Mouse (Mus musculus) A20 (cell line): ENCODE measurements around the gene Gm10471.
"Not testable (repeated sequence)": the region's sequence is repeated elsewhere in the genome, so short reads cannot be mapped to it uniquely, and the experiment has no call there.

Experiments
- DNase-seq: peaks from one replicate; pipeline ENCODE4 v3.0.0-alpha.2; 2011; ENCODE audit warnings: low read depth, low spot score

Gene Gm10471

GRCm38 (mm10) chr5:26089191-26089590 is at the start of gene Gm10471:
Gene Gm10471 (minus strand): TSS chr5:26089291.
- not testable (repeated sequence) for DNase-seq

GRCm38 (mm10) chr5:26121321-26121720 is 32.2 kb upstream of the Gm10471 start, which contains the start of gene Gm10220:
Gene Gm10220 (minus strand): TSS chr5:26121421.
- DNase-seq: not testable (repeated sequence)

- not testable (repeated sequence) for DNase-seq
Observed at GRCm38 (mm10) chr5:26105262-26105661, 16.2 kb upstream of the Gm10471 start, which contains the start of gene 5031410I06Rik. Gene 5031410I06Rik (minus strand): TSS chr5:26105362.

GRCm38 (mm10) chr5:26079023-26079422 is 10.1 kb downstream of the Gm10471 start:
- DNase-seq: peak; percentile 33

- no peak for DNase-seq
Observed at GRCm38 (mm10) chr5:26070716-26071115, 18.4 kb downstream of the Gm10471 start.

- not testable (repeated sequence) for DNase-seq
Observed at GRCm38 (mm10) chr5:26058481-26058880, 30.6 kb downstream of the Gm10471 start, which contains the start of gene Gm7347. Gene Gm7347 (minus strand): TSS chr5:26058581.

GRCm38 (mm10) chr5:26039458-26039857 is 49.6 kb downstream of the Gm10471 start, which contains the start of gene Speer4a:
Gene Speer4a (minus strand): TSS chr5:26039558.
- not testable (repeated sequence) for DNase-seq
